Mouse (Mus musculus): ENCODE measurements around the gene Gm45208. TPM values are rescaled to one million over a fixed set of nuclear protein-coding genes. Genes with fewer than 3 reads are reported as not detected.
"Not testable (repeated sequence)": the region's sequence is repeated elsewhere in the genome, so short reads cannot be mapped to it uniquely, and the experiment has no call there.

Gene Gm45208
- polyA plus RNA-seq, 1 experiment from 2014 or later: not detected

DNA sequence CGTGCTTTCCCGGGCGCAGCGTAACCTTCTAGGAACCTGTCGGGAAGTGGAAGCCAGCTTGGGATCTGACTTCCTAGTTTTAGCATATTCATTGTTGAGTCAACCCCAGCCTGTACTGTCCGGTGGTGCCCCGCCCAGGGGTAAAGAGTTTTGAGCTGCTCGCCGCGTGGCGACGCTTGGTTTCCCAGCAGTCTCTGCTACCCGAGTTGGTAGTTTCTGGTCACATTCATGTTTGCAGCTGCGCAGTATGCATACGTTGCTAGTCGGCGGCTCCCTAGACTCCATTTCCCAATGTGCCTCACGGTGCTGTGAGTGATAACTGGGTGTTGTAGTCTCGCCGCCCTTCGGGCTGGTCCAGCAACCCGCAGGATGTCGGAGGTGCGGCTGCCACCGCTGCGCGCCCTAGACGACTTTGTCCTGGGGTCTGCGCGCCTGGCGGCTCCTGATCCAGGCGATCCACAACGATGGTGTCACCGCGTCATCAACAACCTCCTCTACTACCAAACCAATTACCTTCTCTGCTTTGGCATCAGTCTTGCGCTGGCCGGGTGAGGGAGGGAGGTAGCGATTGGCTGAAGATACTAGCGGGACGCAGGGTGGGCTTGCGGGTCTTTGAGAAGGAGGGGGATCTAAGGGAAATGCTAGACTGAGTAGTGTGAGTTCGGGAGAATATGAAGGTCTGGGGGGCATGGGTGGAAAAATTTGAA is 6.3 kb downstream of the Gm45208 start, which contains the start of gene Praf2:
Praf2 (plus strand) TSS at position 225 of the 707 bp plus-strand sequence.
- Histone ChIP-seq H3K4me3 (peak within 1 kb of the TSS; percentile 53), H3K36me3 (peaks cover 19% of the 10 kb centered on the region; the same call in 1 of the 2 replicates), H3K4me1 (peaks cover 4% of the 10 kb centered on the region; the same call in 1 of the 2 replicates), H3K9ac (peak within 1 kb of the TSS; percentile 42; the same call in 1 of the 2 replicates), H3K4me2 (peak within 1 kb of the TSS; percentile 47), H3K27ac (peak within 1 kb of the TSS; percentile 79), H3K9me3 (no peaks in the 10 kb centered on the region), H3K27me3 (no peaks in the 10 kb centered on the region)
- WGBS: 25% methylated on average over 42 of the region's 42 CpGs
- ATAC-seq (ENCODE audit: insufficient number of reproducible peaks, low FRiP score, low TSS enrichment, low read depth): peak; percentile 92

DNA sequence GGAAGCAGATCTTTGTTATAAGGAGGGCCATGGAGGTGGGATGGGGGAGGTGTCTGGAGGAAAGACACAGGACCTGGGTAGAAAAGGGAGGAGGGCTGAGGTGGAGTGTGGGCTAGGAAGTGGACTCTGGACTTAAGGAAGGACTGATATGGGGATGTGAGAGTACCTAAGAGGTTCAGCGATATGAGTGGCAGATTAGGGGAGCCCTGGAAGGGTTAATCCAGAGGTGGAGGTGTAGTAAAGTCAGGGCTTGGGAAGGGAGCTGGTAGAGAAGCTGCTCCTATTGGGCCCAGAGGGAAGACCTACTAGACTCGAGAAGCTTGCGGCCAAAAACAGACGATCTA is 6.8 kb downstream of the Gm45208 start:
- Histone ChIP-seq H3K27ac (no peak overlapping the region), H3K27me3 (no peaks in the 10 kb centered on the region), H3K9ac (0 out of 2 replicates have a peak overlapping the region, but pooled peaks have one; percentile 42), H3K4me1 (peaks cover 4% of the 10 kb centered on the region; the same call in 1 of the 2 replicates), H3K36me3 (peaks cover 19% of the 10 kb centered on the region; the same call in 1 of the 2 replicates), H3K4me2 (peak overlapping the region; percentile 47), H3K4me3 (peak overlapping the region; percentile 53), H3K9me3 (no peaks in the 10 kb centered on the region)
- 31% methylated on average over 4 of the region's 4 CpGs for WGBS
- 0 out of 2 replicates have a peak, but pooled peaks have one; percentile 6 for ATAC-seq (ENCODE audit: insufficient number of reproducible peaks, low FRiP score, low TSS enrichment, low read depth)

GRCm38 (mm10) chrX:7733571-7734156 is 11.6 kb downstream of the Gm45208 start:
- H3K4me1 ChIP-seq: peaks cover 4% of the 10 kb centered on the region; the same call in 1 of the 2 replicates
- H3K9me3 ChIP-seq: no peaks in the 10 kb centered on the region
- 35% methylated on average over 26 of the region's 26 CpGs for WGBS
- ATAC-seq (ENCODE audit: insufficient number of reproducible peaks, low FRiP score, low TSS enrichment, low read depth): no peak
- no peaks in the 10 kb centered on the region for H3K27me3 ChIP-seq
- peaks cover 12% of the 10 kb centered on the region; the same call in 1 of the 2 replicates for H3K36me3 ChIP-seq
- no peak overlapping the region for H3K4me3 ChIP-seq
- H3K9ac ChIP-seq: no peak overlapping the region
- no peak overlapping the region for H3K27ac ChIP-seq
- H3K4me2 ChIP-seq: no peak overlapping the region

DNA sequence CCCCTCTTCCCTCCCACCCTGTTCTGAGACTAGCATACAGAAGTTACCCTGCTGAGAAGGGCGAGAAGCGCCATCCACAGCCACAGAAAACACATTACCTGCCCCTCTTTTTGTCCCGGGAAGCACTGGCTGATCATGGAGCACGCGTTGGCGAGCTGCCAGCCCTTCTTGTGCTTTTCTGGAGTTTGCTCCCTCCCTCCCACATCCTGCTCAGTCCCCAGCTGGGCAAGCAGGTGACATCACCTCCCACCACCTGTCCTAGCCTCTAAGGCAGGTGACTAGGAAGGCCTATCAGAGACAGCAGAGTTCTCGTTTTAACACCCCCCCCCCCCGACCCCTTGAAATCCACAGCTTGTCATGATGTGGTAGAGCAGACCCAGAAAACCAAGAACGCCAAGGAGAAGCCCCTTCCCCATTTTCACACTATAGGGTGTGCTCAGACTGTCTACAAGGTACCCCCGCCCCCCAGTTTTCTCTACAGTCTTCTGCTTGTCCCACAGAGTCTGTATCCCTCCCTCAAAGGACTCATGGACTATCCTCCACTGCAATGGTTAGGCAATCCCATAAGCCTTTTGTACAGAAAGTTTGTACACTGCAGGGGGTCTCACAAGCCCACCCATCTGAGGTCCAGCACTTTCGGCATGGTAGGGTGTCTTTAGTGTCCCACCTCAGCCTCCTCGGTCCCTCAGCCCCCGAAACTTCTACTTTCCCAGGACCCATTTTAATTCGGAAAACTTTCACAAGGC is 17.5 kb downstream of the Gm45208 start:
- WGBS: 60% methylated on average over 14 of the region's 14 CpGs
- H3K27me3 ChIP-seq: no peaks in the 10 kb centered on the region
- H3K4me2 ChIP-seq: no peak overlapping the region
- peaks cover 11% of the 10 kb centered on the region; the same call in 1 of the 2 replicates for H3K36me3 ChIP-seq
- H3K4me3 ChIP-seq: no peak overlapping the region
- ATAC-seq (ENCODE audit: insufficient number of reproducible peaks, low FRiP score, low TSS enrichment, low read depth): no peak
- H3K27ac ChIP-seq: no peak overlapping the region
- H3K9me3 ChIP-seq: no peaks in the 10 kb centered on the region
- H3K4me1 ChIP-seq: no peaks in the 10 kb centered on the region
- H3K9ac ChIP-seq: no peak overlapping the region

GRCm38 (mm10) chrX:7740082-7740819 is 18.2 kb downstream of the Gm45208 start:
- Histone ChIP-seq H3K27me3 (no peaks in the 10 kb centered on the region), H3K9ac (no peak overlapping the region), H3K4me1 (no peaks in the 10 kb centered on the region), H3K9me3 (no peaks in the 10 kb centered on the region), H3K27ac (no peak overlapping the region), H3K4me2 (no peak overlapping the region), H3K4me3 (no peak overlapping the region), H3K36me3 (peaks cover 9% of the 10 kb centered on the region; the same call in 1 of the 2 replicates)
- WGBS: 51% methylated on average over 10 of the region's 10 CpGs
- no peak for ATAC-seq (ENCODE audit: insufficient number of reproducible peaks, low FRiP score, low TSS enrichment, low read depth)

- Histone ChIP-seq H3K27me3 (no peaks in the 10 kb centered on the region), H3K4me3 (no peak overlapping the region), H3K9ac (no peak overlapping the region), H3K9me3 (no peaks in the 10 kb centered on the region), H3K27ac (no peak overlapping the region), H3K4me2 (no peak overlapping the region), H3K4me1 (no peaks in the 10 kb centered on the region), H3K36me3 (peaks cover 8% of the 10 kb centered on the region; the same call in 1 of the 2 replicates)
- ATAC-seq (ENCODE audit: insufficient number of reproducible peaks, low FRiP score, low TSS enrichment, low read depth): no peak
- 62% methylated on average over 5 of the region's 5 CpGs for WGBS
Measured at GRCm38 (mm10) chrX:7741103-7741502, 19.1 kb downstream of the Gm45208 start.

GRCm38 (mm10) chrX:7743470-7743869 is 21.4 kb downstream of the Gm45208 start:
- H3K4me3 ChIP-seq: no peak overlapping the region
- H3K9me3 ChIP-seq: no peaks in the 10 kb centered on the region
- H3K9ac ChIP-seq: no peak overlapping the region
- 57% methylated on average over 5 of the region's 5 CpGs for WGBS
- H3K27me3 ChIP-seq: no peaks in the 10 kb centered on the region
- ATAC-seq (ENCODE audit: insufficient number of reproducible peaks, low FRiP score, low TSS enrichment, low read depth): no peak
- H3K27ac ChIP-seq: no peak overlapping the region
- H3K4me2 ChIP-seq: no peak overlapping the region
- H3K36me3 ChIP-seq: no peaks in the 10 kb centered on the region
- no peaks in the 10 kb centered on the region for H3K4me1 ChIP-seq

GRCm38 (mm10) chrX:7744940-7745339 is 22.9 kb downstream of the Gm45208 start:
- WGBS: 28% methylated on average over 1 of the region's 1 CpGs
- Histone ChIP-seq H3K36me3 (no peaks in the 10 kb centered on the region), H3K4me3 (no peak overlapping the region), H3K27me3 (no peaks in the 10 kb centered on the region), H3K9ac (no peak overlapping the region), H3K4me2 (no peak overlapping the region), H3K9me3 (no peaks in the 10 kb centered on the region), H3K27ac (no peak overlapping the region), H3K4me1 (0 out of 2 replicates have a peak, but pooled peaks cover 3% of the 10 kb centered on the region)
- ATAC-seq (ENCODE audit: insufficient number of reproducible peaks, low FRiP score, low TSS enrichment, low read depth): no peak

DNA sequence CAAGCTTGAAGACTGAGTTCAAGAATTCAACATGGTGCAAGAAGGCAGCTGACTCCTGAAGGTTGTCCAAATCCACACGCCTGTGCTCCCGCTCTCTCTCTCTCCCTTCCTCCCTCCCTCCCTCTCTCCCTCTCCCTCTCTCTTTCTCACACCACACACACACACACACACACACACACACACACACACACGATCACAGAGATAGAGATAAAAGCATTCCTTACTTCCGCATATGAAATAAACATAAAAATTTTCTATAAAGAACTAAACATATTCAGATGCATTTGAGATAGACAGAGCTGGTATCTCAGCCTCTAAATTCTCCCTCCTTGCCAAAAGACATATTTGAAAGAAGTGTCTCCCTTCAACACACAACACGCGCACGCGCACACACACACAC is 23.4 kb downstream of the Gm45208 start:
- no peaks in the 10 kb centered on the region for H3K9me3 ChIP-seq
- H3K27me3 ChIP-seq: no peaks in the 10 kb centered on the region
- no peak for ATAC-seq (ENCODE audit: insufficient number of reproducible peaks, low FRiP score, low TSS enrichment, low read depth)
- H3K4me1 ChIP-seq: 0 out of 2 replicates have a peak, but pooled peaks cover 5% of the 10 kb centered on the region
- WGBS: 82% methylated on average over 8 of the region's 8 CpGs
- no peak overlapping the region for H3K9ac ChIP-seq
- H3K4me2 ChIP-seq: no peak overlapping the region
- no peaks in the 10 kb centered on the region for H3K36me3 ChIP-seq
- no peak overlapping the region for H3K4me3 ChIP-seq
- no peak overlapping the region for H3K27ac ChIP-seq

DNA sequence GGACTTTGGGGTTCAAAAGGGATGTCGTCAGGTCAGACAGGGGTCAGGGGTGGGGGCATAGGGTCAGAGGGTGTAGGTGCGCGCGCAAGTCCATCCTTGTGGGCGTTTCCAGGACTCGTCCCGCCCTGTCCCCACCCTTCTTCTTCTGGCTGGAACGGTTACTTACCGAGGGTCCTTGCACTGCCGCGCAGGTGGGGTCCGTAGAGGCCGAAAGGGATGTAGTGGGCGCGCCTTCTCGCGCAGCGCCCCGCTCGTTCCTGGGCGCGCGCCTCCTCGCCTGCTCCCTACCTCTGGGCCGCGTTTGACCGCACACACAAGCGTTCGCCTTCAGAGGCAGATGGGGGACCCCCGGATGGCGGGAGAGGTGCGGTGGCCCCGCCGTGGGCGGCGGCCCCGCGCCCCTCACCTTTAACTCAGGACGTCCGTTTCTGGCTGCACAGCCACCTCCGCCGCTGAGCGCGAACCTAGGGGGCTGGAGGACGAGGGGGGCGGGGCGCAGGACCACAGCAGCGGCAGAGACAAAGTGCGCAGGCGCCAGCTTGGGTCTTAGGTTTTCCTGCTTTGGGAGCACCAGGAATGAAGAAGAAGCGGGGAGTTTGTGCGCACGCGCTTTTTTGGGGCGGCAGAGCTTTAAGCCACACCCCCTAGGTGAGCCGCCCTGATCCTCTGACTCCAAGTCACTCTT is 28.5 kb downstream of the Gm45208 start, which contains the start of gene Ccdc120:
Ccdc120 (minus strand) TSS at position 474 of the 685 bp plus-strand sequence.
- 0 out of 2 replicates have a peak, but pooled peaks cover 5% of the 10 kb centered on the region for H3K4me1 ChIP-seq
- H3K4me2 ChIP-seq: peak within 1 kb of the TSS; percentile 48
- peak within 1 kb of the TSS; percentile 62 for H3K4me3 ChIP-seq
- H3K9me3 ChIP-seq: no peaks in the 10 kb centered on the region
- H3K27ac ChIP-seq: no peak within 1 kb of the TSS
- H3K9ac ChIP-seq: peak within 1 kb of the TSS; percentile 56
- no peaks in the 10 kb centered on the region for H3K36me3 ChIP-seq
- 12% methylated on average over 55 of the region's 56 CpGs for WGBS
- 0 out of 2 replicates have a peak, but pooled peaks have one; percentile 55 for ATAC-seq (ENCODE audit: insufficient number of reproducible peaks, low FRiP score, low TSS enrichment, low read depth)
- H3K27me3 ChIP-seq: no peaks in the 10 kb centered on the region

GRCm38 (mm10) chrX:7753627-7754026 is 31.6 kb downstream of the Gm45208 start:
- not testable (repeated sequence) for H3K4me3 ChIP-seq; H3K9ac ChIP-seq; ATAC-seq (ENCODE audit: insufficient number of reproducible peaks, low FRiP score, low TSS enrichment, low read depth); H3K4me2 ChIP-seq; H3K4me1 ChIP-seq; H3K36me3 ChIP-seq; H3K9me3 ChIP-seq; H3K27me3 ChIP-seq; H3K27ac ChIP-seq
- WGBS: 12% methylated on average over 3 of the region's 3 CpGs

Measured in limb, embryonic 15.5 days (tissue).